Mouse (Mus musculus) intestine, postnatal 0 days (tissue): ENCODE measurements at regions not wholly inside any gene's neighbourhood (a gene's known extent, or its start where the extent isn't known, plus 50 kb on each side); places are given as distances from the start of the nearest gene placed in this dataset.

Experiments used
- ATAC-seq: fragments of 200-750 bp; cut with Nextera tagmentation; 2 replicates; pipeline ENCODE4 v1.8.0; 2017; ENCODE audit warnings: mild to moderate bottlenecking, moderate TSS enrichment, moderate library complexity
- H3K27ac ChIP-seq: fragments of 300-500 bp; sonication (generic); 2 replicates; pipeline ENCODE4 v1.5.1; 2014; ENCODE audit warnings: mild to moderate bottlenecking, low read depth, low read length, moderate library complexity
- H3K27me3 ChIP-seq: fragments of 300-500 bp; sonication (generic); replicated peaks from 2 replicates; pipeline ENCODE4 v1.6.1; 2014; ENCODE audit warnings: low read length, mixed read lengths; ENCODE audit not compliant: control insufficient read depth, insufficient read depth
- H3K36me3 ChIP-seq: fragments of 300-500 bp; sonication (generic); 2 replicates; pipeline ENCODE4 v1.6.1; 2014; ENCODE audit warnings: mild to moderate bottlenecking, moderate library complexity; ENCODE audit not compliant: control insufficient read depth, insufficient read depth
- H3K4me1 ChIP-seq: fragments of 300-500 bp; sonication (generic); replicated peaks from 2 replicates; pipeline ENCODE4 v1.6.1; 2014; ENCODE audit warnings: antibody characterized with exemption, low read length, mixed read lengths; ENCODE audit not compliant: control insufficient read depth, insufficient read depth
- H3K4me2 ChIP-seq: fragments of 300-500 bp; sonication (generic); replicated peaks from 2 replicates; pipeline ENCODE4 v1.6.1; 2014; ENCODE audit warnings: low read depth, mild to moderate bottlenecking, moderate library complexity
- H3K4me3 ChIP-seq: fragments of 300-500 bp; sonication (generic); 2 replicates; pipeline ENCODE4 v1.5.1; 2014; ENCODE audit warnings: low read depth, low read length
- H3K9ac ChIP-seq: fragments of 300-500 bp; sonication (generic); 2 replicates; pipeline ENCODE4 v1.6.1; 2014; ENCODE audit warnings: mild to moderate bottlenecking, low read depth, low read length
- H3K9me3 ChIP-seq: fragments of 300-500 bp; sonication (generic); 2 replicates; pipeline ENCODE4 v1.6.1; 2016; ENCODE audit warnings: mixed run types; ENCODE audit not compliant: control insufficient read depth
- CTCF ChIP-seq: sonication (generic); IDR thresholded peaks from 2 replicates; pipeline ENCODE4 v1.5.1; 2016; ENCODE audit warnings: low read depth, mild to moderate bottlenecking, control low read depth, antibody characterized with exemption, moderate library complexity
- WGBS: fragments of 180-500 bp; shearing (Covaris S2); extraction: QIAGEN DNeasy Blood & Tissue Kit; methylation state at CpG from one replicate; pipeline ENCODE4 v1.1.7; 2014; 5-methylcytosine and 5-hydroxymethylcytosine counted together

- Histone ChIP-seq H3K4me1 (no peaks in the 10 kb centered on the region), H3K9ac (no peak overlapping the region), H3K36me3 (no peaks in the 10 kb centered on the region), H3K4me3 (no peak overlapping the region), H3K27me3 (no peaks in the 10 kb centered on the region), H3K4me2 (no peak overlapping the region), H3K9me3 (no peaks in the 10 kb centered on the region), H3K27ac (no peak overlapping the region)
- ATAC-seq, result no peak
- 82% methylated on average over 6 of the region's 6 CpGs for WGBS
- no peak for TF ChIP-seq CTCF
Observed at GRCm38 (mm10) chr14:110468457-110469311, 286.3 kb downstream of the Slitrk6 start.
